Mouse (Mus musculus) ovary, postnatal 14 days (tissue): ENCODE data around the gene Gpd1l.

Experiments used
- DNase-seq: peaks from one replicate; pipeline ENCODE4 v3.0.0; 2022; ENCODE audit warnings: low spot score

Gpd1l gene

DNA sequence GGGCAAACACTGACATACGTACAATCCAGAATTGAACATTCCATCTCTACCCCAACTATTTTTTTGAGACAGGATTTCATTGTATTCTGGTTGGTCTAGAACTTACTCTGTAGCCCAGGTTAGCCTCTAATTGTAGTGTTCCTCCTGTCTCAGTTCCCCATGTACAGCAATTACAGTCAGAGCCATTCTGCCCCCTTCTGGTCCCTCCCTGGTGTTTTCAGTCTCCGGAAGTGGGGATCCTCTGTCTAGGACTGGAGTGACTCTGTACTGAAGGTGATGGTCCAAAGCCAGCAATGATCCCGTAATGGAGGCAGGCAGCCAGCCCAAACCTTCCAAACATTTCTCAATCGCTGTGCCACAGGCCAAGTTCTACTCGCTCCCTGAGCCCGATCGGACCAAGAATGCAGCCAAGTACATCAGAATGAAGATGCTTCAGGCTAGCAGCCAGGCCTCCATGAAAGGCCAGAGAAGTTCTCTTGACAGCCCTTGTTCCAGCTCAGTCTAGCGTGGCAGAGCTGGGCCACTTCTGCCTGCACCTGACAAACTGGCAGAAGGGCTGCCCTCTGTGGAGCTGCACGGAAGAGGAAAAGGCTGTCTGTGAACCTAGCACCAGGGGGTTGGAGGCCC lies 3.2 kb downstream of the Gpd1l start:
- DNase-seq = peak; percentile 65

DNA sequence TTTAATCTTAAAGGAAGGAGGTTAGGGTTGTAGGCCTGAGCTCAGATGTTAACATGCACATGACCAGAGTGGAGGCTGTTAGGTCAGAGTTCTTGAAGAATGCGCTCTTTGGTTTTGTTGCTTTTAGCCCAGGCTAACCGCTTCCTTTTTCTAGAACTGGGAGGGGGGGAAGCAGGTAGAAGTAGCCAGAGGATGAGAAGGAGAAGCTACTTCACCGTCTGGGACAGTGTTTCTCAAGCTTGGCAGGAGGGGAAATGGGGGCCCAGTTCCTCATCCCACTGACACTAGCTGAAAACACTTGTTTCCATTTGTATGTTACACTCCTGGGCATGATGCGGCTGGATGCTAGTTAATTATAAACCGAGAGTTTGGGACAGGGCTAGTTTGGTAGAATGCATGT lies 8.2 kb downstream of the Gpd1l start:
- no peak for DNase-seq

DNA sequence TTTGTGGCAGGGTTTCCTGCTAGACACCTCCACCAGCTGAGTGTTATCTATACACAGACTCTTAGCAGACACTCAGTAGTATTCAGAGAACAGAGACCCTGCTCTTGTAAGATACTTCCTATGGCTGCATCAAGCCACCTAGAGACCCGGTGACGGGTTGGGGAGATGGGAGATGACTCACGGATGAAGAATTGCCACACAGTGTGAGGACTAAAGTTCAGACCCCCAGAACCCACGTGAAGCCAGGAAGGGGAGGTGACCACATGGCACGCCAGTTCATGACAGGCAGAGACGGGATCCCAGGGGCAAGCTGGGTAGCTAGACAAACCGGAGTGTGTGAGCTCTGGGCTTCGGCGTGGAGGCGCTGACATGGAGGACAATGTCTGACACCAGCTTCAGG lies 8.7 kb downstream of the Gpd1l start:
- DNase-seq = no peak

DNA sequence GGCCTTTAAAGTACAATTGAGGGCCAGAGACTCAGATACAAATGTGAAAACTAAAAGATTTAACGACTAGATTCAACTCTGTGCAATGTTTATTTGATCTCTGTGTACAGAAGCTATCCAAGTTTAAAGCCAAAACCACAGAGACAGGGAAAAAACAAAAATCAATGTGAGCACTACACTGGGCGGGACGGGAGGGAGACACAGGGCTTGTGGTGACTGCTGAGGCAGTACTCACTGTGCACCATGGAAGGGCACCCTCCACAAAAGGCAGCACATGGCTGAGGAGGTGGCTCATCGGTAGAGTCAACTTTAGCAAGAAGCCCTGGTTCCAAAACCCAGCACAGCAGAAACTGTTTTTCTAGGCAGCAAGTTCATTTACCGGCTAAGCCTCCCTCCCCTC lies 9.3 kb downstream of the Gpd1l start:
- DNase-seq = no peak

DNA sequence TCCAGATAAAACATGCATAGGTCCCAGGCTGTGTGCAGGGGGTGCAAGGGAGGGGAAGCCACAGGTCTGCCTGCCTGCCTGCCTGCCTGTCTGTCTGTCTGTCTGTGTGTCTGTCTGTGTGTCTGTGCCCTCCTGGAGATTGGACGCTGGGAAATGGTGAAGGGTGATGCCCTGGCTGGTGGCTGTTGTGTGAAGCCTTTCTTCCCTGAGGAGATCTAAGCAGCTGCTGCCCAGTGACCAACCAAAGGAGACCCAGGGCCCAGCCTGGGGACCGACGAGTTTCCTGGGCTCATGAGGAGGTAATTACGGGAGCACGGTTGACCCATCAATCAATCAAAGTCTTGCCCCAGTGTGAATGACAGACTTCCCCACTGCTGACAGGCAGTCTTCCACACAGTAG lies 11.6 kb downstream of the Gpd1l start:
- no peak for DNase-seq

DNA sequence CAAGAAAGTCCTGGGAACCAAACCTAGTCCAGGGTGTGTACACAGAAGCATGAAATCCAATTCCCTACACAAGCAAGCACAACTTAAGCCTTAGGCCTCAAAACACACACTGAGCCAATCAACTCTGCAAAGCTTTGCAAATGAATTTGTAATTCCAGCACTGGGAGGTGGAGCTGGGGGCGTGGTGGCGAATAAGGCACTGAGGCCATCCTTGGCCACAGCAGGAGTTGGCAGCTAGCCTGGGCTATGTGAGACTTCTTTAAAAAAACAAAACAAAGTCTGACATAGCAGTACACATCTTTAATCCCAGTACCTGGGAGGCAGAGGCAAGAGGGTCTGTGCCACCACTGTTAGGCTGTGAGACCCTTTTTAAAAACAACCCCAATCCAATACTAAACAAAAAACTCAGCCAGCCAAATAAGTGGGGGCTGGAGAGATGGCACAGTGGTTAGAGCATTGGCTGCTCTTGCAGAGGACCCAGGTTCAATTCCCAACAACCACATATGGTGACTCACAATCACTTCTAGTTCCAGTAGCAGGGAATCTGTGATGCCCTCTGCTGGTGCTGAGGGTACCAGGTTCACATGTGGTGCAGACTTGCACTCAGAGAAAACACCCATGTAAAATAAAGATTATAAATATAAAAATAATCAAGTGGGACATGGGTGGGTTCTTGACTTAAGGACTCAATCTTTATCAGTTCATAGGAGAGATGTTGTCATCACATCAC lies 12.3 kb downstream of the Gpd1l start:
- DNase-seq = no peak

DNA sequence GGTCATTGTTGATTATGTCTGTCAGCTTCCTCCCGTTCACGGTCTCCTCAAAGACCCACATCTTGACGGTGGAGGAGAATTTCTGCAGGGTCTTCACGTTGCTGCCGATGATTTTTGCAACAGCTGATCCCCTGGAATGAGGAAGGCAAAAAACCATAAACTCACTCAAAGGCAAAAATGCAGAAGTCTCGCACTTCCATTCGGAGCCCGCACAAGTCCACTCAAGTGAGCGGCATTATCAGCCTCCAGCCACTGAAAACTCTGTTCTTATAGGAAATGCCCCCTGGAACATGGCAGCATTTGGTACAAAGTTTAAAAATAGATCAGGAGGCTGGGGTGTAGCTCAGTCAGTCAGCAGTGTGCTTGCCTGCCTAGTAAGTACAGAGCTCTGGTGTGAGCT lies 13.2 kb downstream of the Gpd1l start:
- no peak for DNase-seq

DNA sequence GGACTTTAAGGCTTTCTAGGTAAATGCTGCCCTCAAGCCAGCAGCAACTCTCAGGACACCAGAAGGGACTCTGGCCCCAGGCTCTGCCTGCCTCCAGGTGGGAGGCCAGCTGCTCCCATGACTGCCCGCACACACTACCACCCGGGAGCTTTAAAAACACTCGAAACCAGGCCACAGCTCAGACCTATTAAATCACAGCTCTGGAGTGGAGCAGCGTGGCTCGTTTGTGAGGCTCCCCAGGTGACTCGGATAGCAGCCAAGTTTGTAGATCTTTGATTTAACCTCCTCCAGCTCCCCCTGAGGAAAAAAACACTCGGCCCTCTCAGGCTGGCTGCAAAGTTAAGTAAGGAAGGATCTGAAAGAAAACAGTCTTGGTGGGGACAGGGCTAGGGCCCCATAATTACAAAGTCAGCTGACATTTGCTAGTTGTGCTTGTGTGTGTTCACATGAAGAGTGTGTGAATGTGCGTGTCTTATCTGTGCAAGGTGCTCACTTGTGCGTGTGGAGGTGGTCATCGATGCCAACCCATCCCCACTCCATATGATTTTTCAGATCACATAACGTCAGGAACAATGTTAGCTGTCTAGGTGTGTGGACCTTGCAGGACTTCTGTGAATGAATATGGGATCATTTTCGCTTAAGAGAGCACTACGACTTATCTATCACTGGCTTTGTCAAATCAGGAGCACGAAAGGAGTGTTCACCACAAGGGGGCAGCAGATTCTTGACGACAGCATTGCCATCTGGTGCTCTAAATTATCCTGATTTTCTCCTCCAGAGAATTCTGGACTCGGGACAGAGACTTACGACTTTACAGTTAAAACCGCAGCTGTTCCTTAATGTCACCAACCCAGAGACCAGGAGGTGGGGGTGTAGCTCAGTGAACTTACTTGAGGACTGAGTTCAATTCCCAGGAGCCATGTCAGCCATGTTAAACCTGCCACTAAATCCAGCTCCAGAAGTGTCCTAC lies 20.8 kb downstream of the Gpd1l start:
- peak; percentile 73 for DNase-seq

DNA sequence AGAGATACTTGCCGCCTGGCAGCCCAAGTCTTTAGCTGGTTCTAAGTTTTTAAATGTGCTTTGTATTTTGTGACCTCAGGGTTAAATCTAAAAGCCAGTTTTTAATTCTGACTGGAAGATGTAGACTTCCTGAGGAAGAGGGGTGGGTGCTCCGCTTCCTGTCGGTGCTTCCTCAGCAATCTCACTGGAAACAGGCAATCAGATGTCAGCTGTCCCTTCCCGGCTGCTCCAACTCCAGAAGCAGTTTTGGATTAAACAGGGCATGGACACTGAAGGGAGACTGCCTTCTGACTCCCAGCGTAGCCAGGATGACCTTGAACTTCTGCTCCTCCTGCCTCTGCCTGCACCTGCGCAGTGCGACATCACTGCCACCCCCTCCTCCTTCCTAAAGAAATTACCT lies 26.3 kb downstream of the Gpd1l start:
- DNase-seq = no peak

DNA sequence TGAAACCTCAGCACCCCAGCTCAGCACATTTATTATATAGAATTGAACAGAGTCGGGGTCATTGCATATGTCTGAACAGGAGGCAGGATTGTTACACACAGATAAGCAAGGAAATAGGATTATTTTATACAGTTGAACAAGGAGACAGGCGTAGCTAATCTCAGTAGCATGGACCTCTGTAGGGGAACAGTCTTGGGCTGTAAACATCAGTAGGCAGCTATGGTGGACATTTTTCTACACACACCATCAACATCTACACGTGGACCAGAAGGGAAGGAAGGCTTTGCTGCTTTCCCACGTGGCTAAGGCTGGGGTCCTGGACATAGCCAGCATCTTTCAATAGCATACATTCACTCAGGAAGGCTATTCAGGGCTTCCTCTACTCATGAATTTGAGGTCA lies 37.9 kb downstream of the Gpd1l start:
- DNase-seq = no peak

DNA sequence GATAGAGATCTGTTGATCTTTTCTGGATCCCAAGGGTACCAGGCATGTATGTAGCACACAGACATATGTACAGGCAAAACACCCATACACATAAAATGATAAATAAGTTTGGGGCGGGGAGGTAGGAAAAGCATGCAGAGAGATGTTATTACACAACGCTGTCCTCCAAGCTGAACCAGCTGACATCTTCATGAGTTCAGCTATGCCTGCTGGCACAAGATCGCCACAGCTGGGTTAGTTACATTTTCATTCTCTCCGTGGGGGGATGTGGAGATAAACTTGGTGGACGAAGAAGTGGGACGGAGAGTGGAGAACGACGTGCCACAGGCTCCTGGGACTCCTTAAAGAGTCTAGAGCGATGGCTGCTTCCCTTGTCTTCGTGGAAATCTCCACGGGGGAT lies 40.8 kb downstream of the Gpd1l start:
- DNase-seq = no peak

DNA sequence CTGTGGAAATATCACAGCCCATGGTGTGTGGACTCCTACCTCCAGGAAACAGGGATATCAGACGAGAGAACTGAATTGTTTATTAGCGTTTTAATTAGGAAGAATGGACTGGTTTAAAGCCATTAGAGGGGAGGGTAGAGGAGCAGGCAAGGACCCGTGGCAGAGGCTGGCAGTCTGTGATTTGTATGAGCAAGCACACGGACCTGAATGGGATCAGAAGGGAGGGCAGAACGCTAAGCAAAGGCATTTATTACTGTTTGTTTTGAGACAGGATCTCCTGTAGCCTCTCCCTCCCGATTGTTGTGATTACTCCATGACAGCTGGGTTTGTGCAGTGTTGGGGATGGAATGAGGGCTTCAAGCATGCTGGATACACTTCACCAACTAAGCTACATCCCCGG lies 43.4 kb downstream of the Gpd1l start:
- DNase-seq = no peak

DNA sequence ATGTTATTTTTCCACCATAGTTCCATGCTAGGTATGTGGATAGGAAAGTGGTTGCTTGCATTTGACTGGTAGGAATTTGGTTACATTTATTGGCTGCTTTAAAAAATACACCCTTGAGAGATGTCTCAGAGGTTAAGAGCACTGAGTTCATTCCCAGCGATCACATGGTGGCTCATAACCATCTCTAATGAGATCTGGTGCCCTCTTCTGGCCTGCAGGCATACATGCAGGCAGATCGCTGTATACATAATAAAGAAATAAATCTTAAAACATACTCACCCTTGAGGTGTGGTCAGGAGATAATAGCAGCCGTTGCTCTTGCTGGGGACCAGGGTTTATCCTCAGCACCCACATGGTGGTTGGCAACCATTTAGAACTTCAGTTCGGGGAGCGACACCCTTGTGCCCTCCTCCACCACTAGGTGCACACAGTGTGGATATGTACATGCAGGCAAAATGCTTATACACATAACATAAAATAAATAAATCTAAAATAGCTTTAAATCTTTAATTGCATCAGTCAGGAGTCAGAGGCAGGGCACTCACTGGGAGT lies 44.9 kb downstream of the Gpd1l start:
- DNase-seq = no peak

DNA sequence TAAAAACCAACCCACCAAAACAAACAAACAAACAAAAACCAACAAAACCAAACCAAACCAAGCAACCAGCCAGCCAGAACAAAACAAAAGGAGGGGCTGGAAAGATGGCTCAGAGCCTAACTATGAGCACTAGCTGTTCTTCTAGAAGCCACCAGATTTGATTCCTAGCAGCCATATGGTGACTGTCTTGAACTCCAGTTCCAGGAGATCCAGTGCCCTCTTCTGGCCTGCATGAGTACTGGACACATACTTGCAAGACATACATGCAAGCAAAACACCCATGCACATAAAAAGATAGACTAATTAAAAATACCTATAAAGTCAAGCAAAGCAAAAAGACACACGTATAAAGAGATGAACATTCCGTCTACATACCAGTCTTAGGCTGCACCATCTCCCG lies 46.1 kb downstream of the Gpd1l start:
- no peak for DNase-seq

DNA sequence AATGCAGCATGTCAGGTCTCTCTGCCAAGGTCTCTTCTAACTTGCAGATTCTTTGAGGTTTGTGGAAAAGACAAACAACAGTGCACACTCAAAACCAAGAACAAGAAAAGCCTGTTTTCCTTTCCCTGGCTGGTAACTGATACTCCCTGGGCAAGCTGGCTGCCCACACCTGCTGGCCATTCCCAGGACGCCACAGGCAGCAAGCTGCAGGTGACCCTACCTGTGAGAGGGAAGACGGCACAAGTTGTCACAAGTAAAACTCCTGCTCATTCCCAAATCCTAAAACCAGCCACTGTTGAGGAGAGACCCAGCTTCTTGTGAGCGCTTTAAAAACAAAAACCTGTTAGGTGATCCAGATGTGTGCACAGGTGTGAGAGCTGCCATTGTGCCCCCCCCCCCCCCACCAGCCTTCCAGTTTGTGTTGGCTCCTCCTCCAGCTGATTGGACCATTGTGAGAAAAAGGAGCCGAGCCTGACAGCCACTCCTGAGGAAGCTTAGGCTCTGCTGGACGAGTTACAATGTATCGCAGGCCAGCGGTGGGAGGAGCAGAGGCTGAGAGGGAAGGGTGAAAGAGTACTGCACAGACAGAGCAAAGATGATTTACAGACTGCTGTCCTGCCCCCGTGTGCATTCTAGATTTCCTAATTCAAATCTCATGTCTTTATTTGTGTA lies 47.7 kb downstream of the Gpd1l start:
- DNase-seq = no peak

DNA sequence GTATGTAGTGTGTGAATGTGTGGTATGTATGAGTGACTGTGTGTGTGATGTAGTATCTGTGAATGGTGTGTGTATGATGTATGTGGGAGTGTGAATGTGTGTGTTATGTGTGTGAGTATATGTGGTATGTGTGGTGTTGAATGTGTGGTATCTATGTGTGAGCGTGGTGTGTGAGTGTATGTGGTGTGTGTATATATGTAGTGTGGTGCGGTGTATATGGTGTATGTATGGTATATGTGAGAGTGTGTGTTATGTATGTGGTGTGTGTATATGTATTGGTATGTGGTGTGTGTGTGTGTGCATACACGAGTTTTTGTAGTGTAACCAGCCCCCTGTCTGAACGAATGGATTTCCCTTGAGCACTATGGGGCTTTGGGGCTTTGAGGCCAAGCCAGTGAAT lies 48.2 kb downstream of the Gpd1l start:
- no peak for DNase-seq

DNA sequence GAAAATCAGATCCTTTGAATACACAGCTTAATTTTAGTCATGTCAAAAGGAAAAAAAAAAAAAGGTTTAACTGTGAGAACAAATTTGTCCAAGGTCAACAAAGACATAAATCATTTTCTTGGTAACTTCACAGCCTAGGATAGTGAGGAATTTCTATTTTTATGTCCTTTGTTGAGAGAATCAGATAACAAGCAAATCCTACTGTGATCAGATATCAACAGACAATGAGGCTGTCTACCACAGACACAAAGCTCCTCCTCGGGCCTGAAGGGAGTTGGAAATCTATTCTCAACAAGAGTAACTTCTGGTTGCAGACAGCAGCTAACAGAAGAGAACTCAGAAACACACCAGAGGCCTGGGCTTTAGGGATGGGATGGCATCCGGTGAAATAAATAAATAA lies 51.8 kb downstream of the Gpd1l start:
- DNase-seq = no peak

DNA sequence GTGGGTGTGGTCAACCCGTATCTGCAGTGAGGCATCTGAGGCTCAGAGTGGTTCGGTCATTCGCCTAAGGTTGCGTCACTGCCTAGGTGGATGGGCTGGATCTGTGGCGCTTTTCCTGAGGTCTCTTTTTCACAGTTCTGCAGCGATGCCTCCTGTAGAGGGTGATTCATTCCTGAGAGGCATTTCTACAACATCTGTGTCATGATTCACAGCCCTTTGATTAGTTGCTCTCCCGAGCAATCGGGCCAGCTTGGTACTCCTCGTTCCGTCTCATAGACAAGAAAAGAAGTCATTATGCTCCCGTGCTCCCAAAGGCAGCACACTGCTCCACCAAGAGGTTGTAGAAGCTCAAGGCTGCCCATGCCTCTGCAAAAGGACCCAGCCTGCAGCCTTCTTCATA lies 78.5 kb downstream of the Gpd1l start:
- peak; percentile 22 for DNase-seq

DNA sequence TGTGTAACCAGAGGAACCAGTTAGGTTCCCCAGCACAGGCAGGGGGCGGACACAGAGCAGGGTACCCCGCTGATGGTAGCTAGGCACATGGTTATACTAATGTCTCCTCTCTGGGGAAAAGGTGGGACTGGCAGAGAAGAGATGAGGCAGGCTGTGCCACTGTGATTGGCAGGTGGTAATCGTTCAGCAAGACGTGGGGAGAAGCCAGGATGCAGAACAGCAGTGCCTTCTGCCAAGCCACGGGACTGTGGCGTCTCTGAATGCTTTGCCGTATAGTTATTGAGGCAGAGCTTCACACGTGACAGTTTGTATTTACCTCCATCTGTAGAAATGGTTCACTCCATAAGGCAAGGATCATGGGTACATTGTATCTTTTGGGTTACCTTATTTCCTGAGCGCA lies 79.1 kb downstream of the Gpd1l start:
- DNase-seq = no peak

DNA sequence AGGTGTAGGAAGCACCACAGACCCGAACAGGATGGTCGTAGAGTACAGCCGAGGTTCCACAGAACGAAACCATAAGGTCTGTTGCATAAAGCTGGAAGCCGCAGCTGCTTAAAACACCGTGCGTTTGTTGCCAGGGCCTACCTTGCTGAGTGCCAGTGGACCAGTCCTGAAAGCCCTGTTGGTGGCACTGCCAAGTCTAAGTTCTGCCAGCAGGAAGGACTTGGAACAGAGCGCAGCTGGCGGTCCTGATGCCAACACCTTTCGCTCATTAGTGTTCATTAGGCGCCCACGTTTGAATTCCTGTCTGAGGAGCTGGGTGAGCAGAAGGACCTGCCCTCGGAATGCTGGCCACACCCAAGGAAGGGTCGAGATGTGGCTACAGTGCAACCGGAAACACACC lies 80.5 kb downstream of the Gpd1l start:
- DNase-seq = no peak

DNA sequence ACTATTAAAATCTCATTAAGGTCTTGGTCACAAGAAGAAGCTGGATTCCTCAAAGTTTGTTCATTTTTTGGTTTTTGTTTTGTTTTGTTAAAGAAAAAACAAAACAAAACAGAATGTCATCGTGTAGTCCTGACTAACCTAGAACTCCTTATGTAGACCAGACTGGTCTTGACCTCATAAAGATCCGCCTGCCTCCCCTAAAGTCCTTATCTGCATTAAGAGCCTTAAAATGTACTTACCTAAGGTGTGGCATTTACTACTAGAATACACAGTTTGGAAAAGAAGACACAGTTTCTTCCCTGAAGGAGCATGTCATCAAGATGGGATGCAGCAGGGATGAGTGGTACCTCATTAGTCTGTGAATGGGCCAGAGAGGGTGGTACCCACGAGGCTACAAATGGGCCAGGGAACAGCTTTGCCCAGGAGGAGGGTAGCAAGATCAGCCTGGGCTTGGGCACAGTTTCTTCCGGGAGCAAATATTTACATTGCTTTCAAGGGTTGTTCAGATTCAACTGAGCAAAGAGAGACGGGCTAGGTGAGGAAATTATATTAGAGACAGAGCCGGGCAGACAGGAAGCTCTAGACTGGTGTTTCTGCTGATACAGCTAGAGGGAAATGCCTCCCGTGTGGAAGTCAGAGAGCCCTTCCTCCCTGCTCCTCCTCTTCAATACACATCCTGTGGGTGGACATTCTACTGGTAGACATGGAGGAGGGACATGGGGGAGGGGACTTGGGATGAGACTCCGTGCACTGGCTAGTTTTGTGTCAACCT lies 82.2 kb downstream of the Gpd1l start:
- no peak for DNase-seq
